Comparison of ENCODE assay signal across 19 mouse cellular contexts in genomic region chr6:82843881-82844280, GRCm38 (mm10).
DNase-seq lines count a peak whose midpoint lies in the region; ATAC-seq lines count a peak whose summit lies in the region.
"Had no signal": no experiment of that assay in that cellular context is flagged by ENCODE, and none has a peak within 500 bp of the region (broad histone marks: within the 10 kb centered on the region; RNA-seq: fewer than 3 reads in every experiment).

No protein-coding gene starts in this region.

- H3K36me3 ChIP-seq in macrophage (ENCODE audit: inconsistent target), result no peaks in the 10 kb centered on the region
- H3K36me3 ChIP-seq: embryonic facial prominence, embryonic 13.5 days; embryonic facial prominence, embryonic 15.5 days; forebrain, embryonic 10.5 days; forebrain, embryonic 12.5 days had no signal

- intact Hi-C loops in gastrocnemius, postnatal 14 days (cut with DNase I; ENCODE audit: low total_unique reads), result no loop called here

- H3K79me2 ChIP-seq in macrophage (ENCODE audit: inconsistent target), result no peaks in the 10 kb centered on the region

- peak; percentile 66 for ATAC-seq in common myeloid progenitor, adult 5-6 weeks (replicated peaks; ENCODE audit: low read depth, poor library complexity, severe bottlenecking)
- peak; percentile 58 for ATAC-seq in megakaryocyte progenitor cell, adult 5-6 weeks (replicated peaks; ENCODE audit: poor library complexity)
- ATAC-seq: forebrain, embryonic 14.5 days; forebrain, embryonic 16.5 days had no signal

- 0 out of 2 replicates have a peak overlapping the region, but pooled peaks have one; percentile 22 for H3K27ac ChIP-seq in macrophage
- H3K27ac ChIP-seq: embryonic facial prominence, embryonic 13.5 days; embryonic facial prominence, embryonic 15.5 days; forebrain, embryonic 10.5 days; forebrain, embryonic 12.5 days had no signal

- DNase-seq in 416B (ENCODE audit: low read depth), result peak; percentile 75
- no peak for DNase-seq in frontal cortex, postnatal 10 days (ENCODE audit: low spot score in 2 of 2)
- no peak for DNase-seq in cerebellum, adult 9-11 months
- no peak for DNase-seq in gastrocnemius, postnatal 14 days
- DNase-seq: adrenal gland, adult 2 months; adrenal gland, postnatal 10 days; cerebellum, adult 11-12 months; cerebellum, adult 2 months; cerebellum, adult 9-10 months had no signal

- H3K4me3 ChIP-seq in macrophage (ENCODE audit: inconsistent target), result no peak overlapping the region
- H3K4me3 ChIP-seq: embryonic facial prominence, embryonic 13.5 days; embryonic facial prominence, embryonic 15.5 days; erythroblast, embryonic 14.5 days; forebrain, embryonic 10.5 days; forebrain, embryonic 12.5 days had no signal

- WGBS in macrophage (ENCODE audit: missing documents), result 25% methylated on average over 4 of the region's 4 CpGs
